Mouse (Mus musculus) stomach, postnatal 0 days (tissue): ENCODE measurements at regions not wholly inside any gene's neighbourhood (a gene's known extent, or its start where the extent isn't known, plus 50 kb on each side); places are given as distances from the start of the nearest gene placed in this dataset.

Source experiments
- ATAC-seq: fragments of 200-750 bp; cut with Nextera tagmentation; 2 replicates; pipeline ENCODE4 v1.8.0; 2017; ENCODE audit not compliant: low FRiP score, low TSS enrichment
- DNase-seq: peaks from one replicate; pipeline ENCODE4 v3.0.0-alpha.2; 2016; ENCODE audit warnings: low spot score
- H3K27ac ChIP-seq: fragments of 300-500 bp; sonication (generic); replicated peaks from 2 replicates; pipeline ENCODE4 v1.5.1; 2014; ENCODE audit warnings: mild to moderate bottlenecking, control low read depth
- H3K27me3 ChIP-seq: fragments of 300-500 bp; sonication (generic); 2 replicates; pipeline ENCODE4 v1.6.1; 2014; ENCODE audit warnings: low read length; ENCODE audit not compliant: control insufficient read depth, insufficient read depth
- H3K36me3 ChIP-seq: fragments of 300-500 bp; sonication (generic); 2 replicates; pipeline ENCODE4 v1.6.1; 2014; ENCODE audit warnings: low read length, mixed read lengths; ENCODE audit not compliant: control insufficient read depth, insufficient read depth
- H3K4me1 ChIP-seq: fragments of 300-500 bp; sonication (generic); replicated peaks from 2 replicates; pipeline ENCODE4 v1.6.1; 2014; ENCODE audit warnings: antibody characterized with exemption; ENCODE audit not compliant: control insufficient read depth, insufficient read depth
- H3K4me2 ChIP-seq: fragments of 300-500 bp; sonication (generic); replicated peaks from 2 replicates; pipeline ENCODE4 v1.6.1; 2014; ENCODE audit warnings: low read depth, mild to moderate bottlenecking, control low read depth, moderate library complexity
- H3K4me3 ChIP-seq: fragments of 300-500 bp; sonication (generic); 2 replicates; pipeline ENCODE4 v1.5.1; 2014; ENCODE audit warnings: low read depth, low read length, control low read depth
- H3K9ac ChIP-seq: fragments of 300-500 bp; sonication (generic); 2 replicates; pipeline ENCODE4 v1.6.1; 2014; ENCODE audit warnings: mild to moderate bottlenecking, low read length, control low read depth, mixed read lengths
- H3K9me3 ChIP-seq: fragments of 300-500 bp; sonication (generic); 2 replicates; pipeline ENCODE4 v1.6.1; 2016; ENCODE audit warnings: low read length; ENCODE audit not compliant: control insufficient read depth
- CTCF ChIP-seq: IDR thresholded peaks from 2 replicates; pipeline ENCODE4 v1.5.1; 2016; ENCODE audit warnings: antibody characterized with exemption, low read depth, mild to moderate bottlenecking, moderate library complexity
- EP300 ChIP-seq: optimal IDR thresholded peaks from 2 replicates; pipeline ENCODE3; 2016; ENCODE audit warnings: antibody characterized with exemption
- WGBS: fragments of 180-500 bp; shearing (Covaris S2); extraction: QIAGEN DNeasy Blood & Tissue Kit; methylation state at CpG from one replicate; pipeline ENCODE4 v1.1.7; 2014; 5-methylcytosine and 5-hydroxymethylcytosine counted together

DNA sequence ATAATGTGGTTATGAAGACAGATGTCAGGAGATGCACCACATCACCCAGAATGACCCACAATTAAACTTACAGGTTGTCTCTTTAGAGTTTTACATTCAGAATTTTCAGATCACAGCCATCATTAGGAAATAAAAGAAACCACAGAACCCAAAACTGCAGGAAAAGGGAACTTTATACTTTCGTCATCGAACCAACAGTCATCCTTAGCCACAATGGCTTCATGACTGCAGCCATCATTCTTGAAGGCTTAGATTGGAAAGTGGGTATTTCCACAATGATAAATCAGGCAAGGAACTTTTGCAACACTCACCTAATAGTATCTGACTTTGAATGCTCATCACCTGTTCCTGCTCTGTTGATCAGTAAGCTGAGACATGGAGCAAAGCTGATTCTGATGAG, 75.9 kb upstream of the Ank start:
- no peaks in the 10 kb centered on the region for H3K4me1 ChIP-seq
- TF ChIP-seq EP300 (no peak), CTCF (no peak)
- no peaks in the 10 kb centered on the region for H3K36me3 ChIP-seq
- no peak overlapping the region for H3K9ac ChIP-seq
- no peak overlapping the region for H3K4me3 ChIP-seq
- H3K27ac ChIP-seq, result no peak overlapping the region
- no peak for DNase-seq
- H3K4me2 ChIP-seq, result no peak overlapping the region
- 93% methylated on average over 2 of the region's 2 CpGs for WGBS
- H3K9me3 ChIP-seq, result no peaks in the 10 kb centered on the region
- no peaks in the 10 kb centered on the region for H3K27me3 ChIP-seq
- no peak for ATAC-seq

DNA sequence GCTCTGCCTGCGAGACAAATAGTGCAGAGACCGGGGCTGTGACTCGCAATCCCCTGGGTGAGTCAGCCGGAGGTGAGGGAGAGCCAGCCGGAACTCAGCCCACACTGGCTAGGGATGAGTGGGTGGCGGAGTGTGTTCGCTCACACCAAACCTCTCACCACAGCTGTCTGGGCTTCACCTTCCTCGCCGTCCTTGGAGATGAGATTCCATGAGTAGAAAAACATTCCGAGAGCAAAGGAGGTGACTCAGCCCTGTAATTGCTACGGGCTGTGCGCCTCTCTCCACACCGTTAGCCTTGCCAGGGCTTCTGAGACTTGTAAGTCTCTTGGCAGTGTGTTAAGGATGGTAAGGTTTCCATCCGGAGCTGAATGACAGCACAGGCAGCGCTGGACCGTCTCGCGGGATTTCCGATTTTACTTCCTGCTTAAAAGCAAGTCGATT, 60.7 kb upstream of the Ank start:
- H3K9ac ChIP-seq, result no peak overlapping the region
- peak; percentile 21; the same call in 1 of the 2 replicates for ATAC-seq
- WGBS, result 71% methylated on average over 20 of the region's 20 CpGs
- H3K27me3 ChIP-seq, result no peaks in the 10 kb centered on the region
- no peak overlapping the region for H3K27ac ChIP-seq
- no peaks in the 10 kb centered on the region for H3K36me3 ChIP-seq
- H3K4me2 ChIP-seq, result no peak overlapping the region
- H3K4me1 ChIP-seq, result no peaks in the 10 kb centered on the region
- TF ChIP-seq EP300 (no peak), CTCF (no peak)
- H3K4me3 ChIP-seq, result no peak overlapping the region
- no peaks in the 10 kb centered on the region for H3K9me3 ChIP-seq
- no peak for DNase-seq

DNA sequence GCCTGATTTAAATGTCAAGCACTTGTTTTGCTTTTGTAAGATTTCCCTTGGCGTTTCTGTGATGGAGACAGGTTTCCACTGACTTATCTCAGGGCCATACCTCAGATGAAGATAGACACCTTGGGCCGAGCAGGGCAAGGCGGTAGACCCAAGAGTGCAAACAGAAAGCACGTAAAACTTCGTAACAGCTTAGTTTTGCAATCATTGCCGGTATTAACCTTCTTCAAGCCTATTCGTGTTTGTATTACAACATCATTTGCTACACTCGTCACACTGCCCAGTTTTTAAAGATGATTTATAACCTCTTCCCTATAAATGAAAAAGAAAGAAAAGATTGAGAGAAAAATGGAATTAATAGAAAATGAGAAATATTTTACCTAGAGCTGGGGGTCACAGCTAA, 56.6 kb upstream of the Ank start:
- no peak overlapping the region for H3K4me3 ChIP-seq
- H3K9ac ChIP-seq, result no peak overlapping the region
- H3K4me2 ChIP-seq, result no peak overlapping the region
- H3K9me3 ChIP-seq, result no peaks in the 10 kb centered on the region
- ATAC-seq (no peak), DNase-seq (no peak)
- H3K36me3 ChIP-seq, result no peaks in the 10 kb centered on the region
- no peaks in the 10 kb centered on the region for H3K4me1 ChIP-seq
- TF ChIP-seq CTCF, result no peak
- no peak for TF ChIP-seq EP300
- H3K27me3 ChIP-seq, result no peaks in the 10 kb centered on the region
- no peak overlapping the region for H3K27ac ChIP-seq
- 70% methylated on average over 8 of the region's 8 CpGs for WGBS

DNA sequence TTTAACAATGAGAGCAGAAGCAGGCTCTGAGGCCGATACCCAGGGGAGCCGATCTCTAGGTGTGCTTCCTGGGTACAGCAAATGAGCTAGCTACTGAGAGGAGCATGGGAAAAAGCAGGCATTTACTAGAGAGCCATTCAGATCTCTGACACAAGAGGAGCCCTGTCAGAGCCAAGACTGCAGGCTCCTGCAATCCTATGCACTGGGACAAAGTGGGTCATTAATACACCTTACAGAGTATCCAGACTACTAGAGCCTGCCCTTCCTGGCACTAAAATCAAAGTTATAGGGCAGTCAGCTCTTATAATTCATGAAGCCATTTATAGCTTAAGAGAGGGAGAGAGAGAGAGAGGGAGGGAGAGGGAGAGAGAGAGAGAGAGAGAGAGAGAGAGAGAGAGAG, 54.2 kb upstream of the Ank start:
- H3K4me3 ChIP-seq, result no peak overlapping the region
- no peaks in the 10 kb centered on the region for H3K36me3 ChIP-seq
- ATAC-seq, result no peak
- DNase-seq, result no peak
- WGBS, result 76% methylated on average over 2 of the region's 2 CpGs
- H3K27me3 ChIP-seq, result no peaks in the 10 kb centered on the region
- H3K9me3 ChIP-seq, result no peaks in the 10 kb centered on the region
- TF ChIP-seq EP300, result no peak
- TF ChIP-seq CTCF, result no peak
- H3K4me1 ChIP-seq, result no peaks in the 10 kb centered on the region; the same call in 1 of the 2 replicates
- H3K27ac ChIP-seq, result no peak overlapping the region
- no peak overlapping the region for H3K4me2 ChIP-seq
- no peak overlapping the region for H3K9ac ChIP-seq

DNA sequence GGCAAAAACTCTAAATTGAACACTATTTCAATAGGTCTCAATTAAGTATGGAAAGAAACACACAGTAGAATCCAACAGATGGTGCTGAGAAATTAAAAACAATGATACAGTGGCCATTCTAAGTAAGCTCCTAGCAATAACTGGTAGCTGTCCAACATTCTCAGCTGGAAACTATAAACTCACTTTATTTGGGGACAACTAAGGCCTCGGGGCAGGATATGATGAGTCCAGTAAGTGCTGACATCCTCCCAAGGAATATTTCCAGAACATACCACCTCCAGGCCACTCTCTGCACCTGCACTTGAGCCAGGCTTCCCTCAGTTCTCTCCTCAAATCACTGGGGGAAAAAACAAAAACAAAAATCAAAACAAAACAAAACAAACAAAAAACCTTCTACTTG, 53.7 kb upstream of the Ank start:
- no peaks in the 10 kb centered on the region; the same call in 1 of the 2 replicates for H3K4me1 ChIP-seq
- no peak overlapping the region for H3K4me2 ChIP-seq
- H3K27me3 ChIP-seq, result no peaks in the 10 kb centered on the region
- TF ChIP-seq CTCF (no peak), EP300 (no peak)
- WGBS, result 25% methylated on average over 1 of the region's 1 CpGs
- no peak overlapping the region for H3K27ac ChIP-seq
- no peak for DNase-seq
- no peaks in the 10 kb centered on the region for H3K9me3 ChIP-seq
- no peak for ATAC-seq
- H3K4me3 ChIP-seq, result no peak overlapping the region
- no peaks in the 10 kb centered on the region for H3K36me3 ChIP-seq
- H3K9ac ChIP-seq, result no peak overlapping the region

DNA sequence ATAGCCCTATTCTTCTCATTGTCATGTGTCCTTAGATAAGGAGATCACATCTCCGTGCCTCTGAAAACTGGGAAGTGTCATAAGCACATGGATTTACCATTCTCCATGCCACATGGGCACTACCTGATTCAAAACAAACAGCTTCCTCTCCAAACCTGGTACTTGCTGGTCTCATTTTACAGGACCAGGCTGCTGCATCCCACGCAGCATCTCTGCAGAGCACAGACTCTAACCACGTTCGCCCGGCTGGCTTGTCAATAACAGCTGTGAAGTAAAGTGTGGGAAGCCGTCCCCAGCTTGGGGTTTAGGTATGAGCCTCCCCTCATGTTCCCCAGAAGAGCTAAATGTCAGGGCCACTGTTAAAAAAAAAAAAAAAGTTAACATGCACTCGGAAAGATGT, 53.0 kb upstream of the Ank start:
- H3K4me2 ChIP-seq, result no peak overlapping the region
- no peak overlapping the region for H3K9ac ChIP-seq
- H3K4me3 ChIP-seq, result no peak overlapping the region
- H3K36me3 ChIP-seq, result no peaks in the 10 kb centered on the region
- no peaks in the 10 kb centered on the region for H3K27me3 ChIP-seq
- 81% methylated on average over 7 of the region's 7 CpGs for WGBS
- ATAC-seq (no peak), DNase-seq (no peak)
- H3K9me3 ChIP-seq, result no peaks in the 10 kb centered on the region
- no peaks in the 10 kb centered on the region; the same call in 1 of the 2 replicates for H3K4me1 ChIP-seq
- TF ChIP-seq EP300, result no peak
- H3K27ac ChIP-seq, result no peak overlapping the region
